Mouse (Mus musculus) layer of hippocampus, postnatal 10 days (tissue): ENCODE results near the gene E130116L18Rik. TPM values are rescaled to one million over a fixed set of nuclear protein-coding genes. Genes with fewer than 3 reads are reported as not detected.
A peak's percentile ranks its signal among the peaks of the same experiment; 100 is the strongest.
"Not testable (repeated sequence)": the region's sequence is repeated elsewhere in the genome, so short reads cannot be mapped to it uniquely, and the experiment has no call there.

Experiments used
- DNase-seq, 2 experiments: peaks; one replicate each; pipeline ENCODE4 v3.0.0; 2021; ENCODE audit warnings: low spot score in 2 of 2
- long read RNA-seq: library from polyadenylated mRNA; stranded (forward); transcript quantifications from one replicate; pipeline ENCODE4 v2.0.0, GENCODE M21; 2023
- total RNA-seq, 2 experiments: library from RNA; stranded (reverse); gene quantifications; 2 replicates each; pipeline ENCODE4 v1.2.3; 2021

Gene E130116L18Rik
- total RNA-seq, result not detected
- long read RNA-seq, result 0 reads

DNA sequence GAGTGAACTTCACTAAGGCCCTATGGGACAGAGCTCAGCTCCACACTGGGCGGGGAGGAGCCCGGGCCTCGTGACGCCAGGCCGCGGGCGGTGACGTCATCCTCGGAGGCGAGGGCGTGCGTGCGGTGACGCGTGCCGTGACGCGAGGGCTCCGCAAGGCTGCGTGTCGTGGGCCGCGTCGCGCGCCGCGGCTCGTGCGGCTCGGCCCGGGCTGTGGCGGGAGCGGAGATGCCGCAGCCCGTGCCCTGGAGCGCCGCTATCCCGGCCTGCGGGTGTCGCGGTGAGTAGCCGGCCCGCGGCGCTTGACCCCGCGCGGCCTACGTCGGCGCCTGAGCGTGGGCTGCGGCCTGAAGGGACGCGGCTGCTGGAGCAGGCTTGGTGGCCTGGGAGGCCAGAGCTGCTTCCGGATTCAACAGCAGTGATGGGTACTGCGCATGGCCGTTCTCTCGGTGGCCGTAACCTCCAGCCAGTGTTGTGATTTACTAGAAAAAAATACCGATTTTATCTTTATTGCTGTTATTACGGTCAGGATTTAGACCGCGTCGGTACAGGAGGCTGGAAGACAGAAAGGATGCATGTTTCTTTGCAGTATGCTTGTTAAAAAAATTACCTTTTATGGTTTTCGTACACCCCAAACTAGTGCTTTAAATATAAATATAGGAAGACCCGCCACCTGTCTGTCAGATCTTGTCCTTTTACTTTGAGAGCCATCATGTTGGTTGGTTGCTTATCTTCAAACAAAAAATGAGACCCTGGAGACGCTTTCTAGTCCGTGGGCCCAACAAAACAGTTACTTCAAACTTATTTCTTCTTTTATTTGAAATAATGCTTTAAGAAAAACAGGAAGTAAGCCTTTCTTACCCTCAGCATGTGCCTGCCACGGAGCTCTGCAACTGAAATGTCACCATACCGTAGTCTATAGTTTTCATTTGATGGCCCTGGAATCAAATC is at the start of gene E130116L18Rik:
E130116L18Rik (minus strand) TSS at position 402 of the 951 bp plus-strand sequence.
- DNase-seq, result peak; percentile 93

DNA sequence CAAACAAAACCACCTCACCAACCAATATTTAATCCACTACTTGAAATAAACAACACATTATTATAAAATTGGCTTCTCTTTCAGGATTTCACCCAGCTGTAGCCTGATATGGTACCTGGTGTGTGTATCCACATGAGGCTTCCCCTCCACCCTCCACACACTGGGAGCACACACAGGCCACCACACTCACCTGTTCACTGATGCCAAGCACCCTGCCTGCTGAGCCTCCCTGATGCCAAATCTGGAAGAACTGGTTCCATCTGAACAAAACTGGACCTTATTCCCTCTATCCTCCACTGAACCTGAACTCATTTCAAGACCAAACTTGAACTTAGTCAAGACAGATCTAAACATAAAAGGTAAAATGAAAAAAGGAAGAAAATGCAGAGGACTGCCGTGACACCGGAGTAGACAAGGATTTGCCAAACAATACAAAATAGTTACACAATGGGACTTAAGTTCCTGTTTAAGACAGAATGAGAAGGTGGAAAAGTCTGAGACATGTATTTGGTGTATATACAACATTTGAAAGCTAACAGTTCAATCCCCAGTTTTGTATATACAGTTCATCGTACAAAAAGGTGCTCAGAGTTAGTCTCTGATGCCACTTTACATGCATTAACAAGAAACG is 45.4 kb upstream of the E130116L18Rik start:
- DNase-seq, result no peak

DNA sequence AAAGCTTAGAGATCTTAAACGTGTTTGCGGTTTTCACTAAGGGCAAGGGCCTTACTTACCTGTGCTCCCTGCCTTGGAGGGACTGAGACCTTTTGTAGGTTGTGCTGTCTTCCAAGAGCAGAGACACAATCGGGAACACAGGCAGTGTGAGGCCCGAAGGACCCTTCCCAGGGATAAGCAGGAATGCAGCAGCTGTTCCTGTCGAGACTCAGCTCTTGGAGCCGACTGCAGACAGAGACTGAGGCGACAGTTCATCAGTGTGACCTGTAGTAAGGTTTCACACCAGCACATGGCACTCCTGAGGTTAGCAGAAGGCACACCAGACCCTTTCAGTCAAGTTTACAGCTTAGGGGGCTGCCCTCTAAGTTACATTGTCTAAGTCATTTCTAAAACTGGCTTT is 39.3 kb upstream of the E130116L18Rik start:
- DNase-seq, result no peak

DNA sequence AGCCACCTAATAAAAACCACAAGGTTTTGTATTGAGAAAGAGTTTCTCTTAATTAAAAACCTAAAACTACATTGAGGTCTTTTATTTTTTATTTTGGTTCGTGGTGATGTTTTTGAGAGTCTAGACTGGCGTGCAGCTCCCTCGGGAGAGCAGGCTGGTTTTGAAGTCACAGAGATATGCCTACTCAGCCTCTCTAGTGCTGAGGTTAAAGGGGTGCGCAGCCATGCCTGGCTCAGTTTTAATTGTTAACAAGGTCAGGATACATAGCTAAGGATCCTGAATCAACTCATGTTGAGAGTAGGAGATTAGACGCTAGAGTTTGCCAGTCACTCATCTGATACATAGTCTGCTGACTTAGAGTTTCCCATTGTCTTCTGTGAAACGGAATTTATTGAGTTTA is 38.5 kb upstream of the E130116L18Rik start:
- DNase-seq, result no peak

DNA sequence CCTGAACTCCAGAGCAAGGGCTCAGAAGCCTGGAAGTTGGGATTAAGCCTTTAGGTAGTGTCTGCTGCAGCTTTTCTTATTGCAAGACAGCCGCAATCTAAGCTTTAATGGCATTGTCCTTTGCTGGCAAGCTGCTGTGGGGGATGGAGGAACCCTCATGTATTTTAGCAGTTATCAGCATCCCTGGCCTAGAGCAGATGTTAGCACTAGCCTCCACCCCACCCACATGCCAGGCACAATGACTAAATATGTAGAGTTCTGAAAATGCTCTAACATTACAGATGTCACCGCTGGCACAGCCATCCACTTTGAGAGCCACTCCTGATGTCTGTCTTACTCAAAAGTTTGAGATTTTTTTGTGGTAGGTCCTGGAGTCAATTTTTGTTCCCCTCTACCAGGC is 33.7 kb upstream of the E130116L18Rik start:
- DNase-seq, result no peak

DNA sequence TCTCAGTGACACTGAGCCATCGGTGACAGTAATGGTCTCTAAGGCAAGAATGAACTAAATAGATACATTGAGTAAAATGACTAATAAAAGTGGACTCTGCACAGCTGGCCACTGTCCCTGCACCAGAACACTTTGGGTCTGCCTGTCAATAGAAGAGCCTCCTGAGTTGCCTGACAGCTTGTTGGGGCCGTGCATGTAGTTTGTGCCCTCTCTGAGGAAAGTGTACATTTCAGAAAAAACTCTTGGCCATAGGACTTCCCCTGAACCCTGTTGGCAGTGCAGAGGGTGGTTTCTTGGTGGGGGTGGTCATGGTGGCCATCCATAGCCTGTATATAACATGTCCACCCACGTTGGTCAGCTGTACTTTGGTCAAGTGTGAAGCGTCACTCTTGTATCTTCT is 31.5 kb upstream of the E130116L18Rik start:
- no peak for DNase-seq

DNA sequence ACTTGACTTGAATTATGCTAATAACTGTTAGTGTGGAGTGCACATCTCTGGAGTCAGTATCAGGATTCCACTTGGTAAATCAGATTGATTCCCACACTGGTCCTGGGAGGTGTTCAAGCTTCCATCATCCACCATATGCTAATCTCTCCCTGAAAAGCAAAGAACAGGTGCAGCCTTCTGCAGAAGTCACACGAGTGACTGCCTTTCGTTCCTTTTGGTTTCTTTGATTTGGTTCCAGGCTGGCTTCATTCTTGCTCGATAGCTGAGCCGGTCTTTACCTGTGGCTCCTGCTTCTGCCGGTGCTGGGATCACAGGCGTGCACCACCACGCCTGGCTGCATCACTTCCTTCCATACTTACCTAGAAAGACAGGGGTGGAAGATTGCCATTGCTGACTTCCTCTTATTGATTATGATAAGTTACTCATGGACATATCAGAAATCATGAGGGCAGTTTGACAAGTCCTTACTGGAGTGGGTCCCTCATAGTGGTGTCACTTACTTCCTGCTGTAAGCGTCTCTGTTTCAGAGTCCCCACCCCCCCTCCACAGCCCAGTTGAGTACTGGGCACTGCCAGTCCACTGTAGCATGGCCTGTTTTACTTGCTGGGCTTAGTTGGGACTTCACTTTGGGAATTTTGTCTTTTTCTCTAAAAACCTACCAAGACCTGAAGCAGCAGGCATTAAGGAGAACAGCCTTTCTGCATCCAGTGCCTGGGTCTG is 30.0 kb upstream of the E130116L18Rik start:
- no peak for DNase-seq

DNA sequence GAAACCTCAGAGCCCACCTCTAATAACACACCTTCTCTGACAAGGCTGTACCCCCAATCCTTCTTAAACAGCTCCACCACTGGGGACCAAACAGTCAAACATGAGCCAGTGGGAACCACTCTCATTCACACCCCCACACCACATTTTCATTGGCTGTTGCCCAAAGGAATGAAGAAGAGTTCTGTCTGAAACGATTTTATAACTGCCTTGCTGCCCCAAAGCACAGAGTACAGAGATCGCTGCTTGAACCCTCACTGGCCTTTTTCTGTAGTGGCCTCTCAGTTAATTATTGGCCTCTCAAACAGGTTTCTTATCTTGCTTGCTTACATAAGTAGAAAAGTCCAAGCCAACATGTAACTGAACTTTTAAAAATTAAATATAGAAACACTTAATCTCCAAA is 29.5 kb upstream of the E130116L18Rik start:
- DNase-seq, result no peak

DNA sequence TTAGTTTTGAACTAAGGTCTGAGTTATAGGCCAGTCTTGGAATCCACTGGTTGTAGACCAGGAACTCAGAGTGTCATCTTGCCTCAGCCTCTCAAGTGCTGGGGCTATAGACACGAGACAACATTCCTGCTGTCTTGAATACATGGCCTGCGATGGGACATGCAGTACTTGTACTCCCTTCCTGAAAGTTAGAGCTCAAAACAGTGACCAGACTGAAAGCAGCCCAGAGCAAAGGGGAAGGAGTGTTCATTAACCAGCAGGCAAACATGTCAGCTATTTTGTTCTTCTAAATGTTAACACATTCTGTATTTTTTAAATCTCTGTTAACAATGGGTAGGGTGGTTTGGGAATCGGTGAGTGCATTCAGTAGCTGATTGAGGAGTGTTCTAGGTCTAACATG is 24.1 kb upstream of the E130116L18Rik start:
- no peak for DNase-seq

DNA sequence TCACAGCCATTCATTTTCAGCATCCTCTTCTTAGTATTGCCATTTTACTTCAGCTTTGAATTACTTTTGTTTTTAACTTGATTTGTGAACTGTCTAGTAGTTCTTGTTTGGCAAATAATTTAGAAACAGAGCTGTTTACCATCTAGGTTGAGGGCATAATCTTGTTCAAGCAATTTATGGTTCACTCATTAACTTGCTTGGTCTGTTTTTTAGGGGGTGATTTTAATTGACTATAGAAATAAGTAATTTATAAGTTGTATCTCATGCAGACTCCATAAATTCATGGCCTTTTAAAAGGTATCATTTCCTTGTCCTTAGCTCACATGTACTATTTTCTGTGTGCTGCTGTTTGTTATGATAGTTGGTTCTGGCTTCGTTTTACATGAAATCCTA is 23.5 kb upstream of the E130116L18Rik start:
- no peak for DNase-seq

DNA sequence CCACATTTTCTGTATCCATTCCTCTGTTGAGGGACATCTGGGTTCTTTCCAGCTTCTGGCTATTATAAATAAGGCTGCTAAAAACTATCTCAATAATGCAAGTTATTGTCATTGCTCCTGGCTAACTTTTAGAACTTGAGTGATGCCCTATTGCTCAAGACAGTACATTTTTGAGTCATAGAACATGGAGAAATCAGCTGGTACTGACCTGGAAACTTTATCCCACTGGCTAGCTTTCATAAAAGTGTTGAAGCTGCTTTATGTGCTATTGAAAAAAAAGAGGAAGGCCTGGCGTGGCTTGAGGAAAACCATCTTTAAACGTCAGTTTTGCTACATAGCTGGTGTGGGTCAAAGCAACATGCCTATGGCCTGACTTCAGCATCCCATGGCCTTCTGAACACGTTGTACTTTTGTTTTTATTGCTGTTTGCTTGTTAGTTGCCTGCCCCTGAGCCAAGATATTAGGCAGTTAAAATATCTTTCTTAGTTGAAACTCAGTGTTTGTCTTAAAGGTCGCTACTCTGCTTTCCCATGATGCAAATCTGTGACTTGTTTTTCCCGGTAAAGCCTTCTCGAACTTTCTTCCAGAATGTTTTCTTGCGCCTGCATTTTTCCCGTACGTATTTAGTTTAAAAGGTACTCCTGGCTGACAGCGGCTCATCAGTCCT is 23.0 kb upstream of the E130116L18Rik start:
- no peak for DNase-seq

DNA sequence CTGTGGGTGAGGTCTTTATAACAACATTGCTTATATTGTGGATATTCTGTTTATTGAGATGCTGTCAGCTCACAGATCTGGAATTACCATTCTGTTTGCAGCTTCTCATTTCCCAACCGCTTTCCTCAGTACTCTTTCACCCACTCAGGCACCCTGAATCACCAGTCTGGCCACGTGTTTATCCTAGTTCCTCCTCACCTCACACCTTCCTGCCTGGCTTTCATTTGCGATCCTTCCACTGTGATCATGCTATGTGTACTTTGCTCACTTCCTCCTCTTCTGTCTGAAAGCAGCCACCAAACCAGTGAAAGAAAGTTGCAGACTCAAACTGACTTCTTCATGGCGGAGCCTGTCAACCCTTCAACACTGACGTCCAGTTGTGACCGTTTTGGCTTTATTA is 20.1 kb upstream of the E130116L18Rik start:
- no peak for DNase-seq

DNA sequence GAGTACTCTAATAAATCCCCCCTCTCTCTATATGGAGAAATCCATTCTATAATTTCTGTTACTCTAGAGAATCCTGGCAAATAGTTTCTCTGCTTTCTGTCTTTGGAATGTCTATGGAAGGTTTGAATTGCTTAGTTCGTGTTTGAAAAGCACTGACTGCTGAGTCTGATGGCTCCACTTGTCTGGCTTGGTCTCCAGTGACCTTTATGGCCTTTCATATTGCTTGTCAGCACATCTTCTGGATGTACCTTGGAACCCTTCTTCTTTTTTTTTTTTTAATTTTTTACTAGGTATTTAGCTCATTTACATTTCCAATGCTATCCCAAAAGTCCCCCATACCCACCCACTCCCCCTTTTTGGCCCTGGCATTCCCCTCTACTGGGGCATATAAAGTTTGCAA is 1.4 kb upstream of the E130116L18Rik start:
- not testable (repeated sequence) for DNase-seq

DNA sequence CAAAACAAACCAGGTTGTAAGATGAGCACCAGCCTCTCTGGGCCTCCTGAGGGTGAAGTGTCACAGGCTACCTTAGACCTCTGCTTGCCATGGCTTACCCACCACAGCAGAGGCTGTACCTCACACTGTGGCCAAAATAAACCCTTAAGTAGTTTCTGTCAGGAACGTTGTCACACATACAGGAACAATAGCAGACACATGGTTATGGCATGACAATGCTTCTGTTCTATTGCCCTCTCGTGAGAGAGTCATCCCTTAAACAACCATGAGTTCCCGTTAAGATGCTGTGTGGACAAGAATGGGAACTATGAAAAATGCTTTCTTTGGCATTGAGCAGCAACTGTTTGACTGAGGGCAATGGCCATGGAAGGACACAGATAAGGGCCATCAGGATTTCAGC is 1.3 kb downstream of the E130116L18Rik start, which contains the start of gene Galnt11:
Galnt11 (plus strand) TSS at position 301 of the 400 bp plus-strand sequence.
- no peak for DNase-seq

DNA sequence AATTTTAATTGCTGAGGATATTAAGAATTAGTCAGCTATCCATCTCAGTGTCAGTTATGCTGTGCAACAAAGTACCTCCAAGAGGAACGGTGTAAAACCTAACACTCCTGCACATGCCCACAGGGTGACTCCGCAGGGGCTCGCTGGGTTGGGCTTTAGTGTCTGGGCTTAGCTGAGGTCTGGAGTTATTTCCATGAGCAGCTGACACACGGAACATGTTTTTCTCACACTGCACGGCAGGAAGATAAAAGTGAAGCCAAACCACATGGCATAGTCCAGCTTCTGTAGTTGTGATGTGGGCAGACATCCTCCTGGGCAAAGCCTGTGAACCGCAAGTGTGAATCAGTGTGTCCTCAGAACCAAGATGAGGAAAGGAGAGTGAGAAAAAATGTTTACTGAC is 7.9 kb downstream of the E130116L18Rik start:
- no peak for DNase-seq

DNA sequence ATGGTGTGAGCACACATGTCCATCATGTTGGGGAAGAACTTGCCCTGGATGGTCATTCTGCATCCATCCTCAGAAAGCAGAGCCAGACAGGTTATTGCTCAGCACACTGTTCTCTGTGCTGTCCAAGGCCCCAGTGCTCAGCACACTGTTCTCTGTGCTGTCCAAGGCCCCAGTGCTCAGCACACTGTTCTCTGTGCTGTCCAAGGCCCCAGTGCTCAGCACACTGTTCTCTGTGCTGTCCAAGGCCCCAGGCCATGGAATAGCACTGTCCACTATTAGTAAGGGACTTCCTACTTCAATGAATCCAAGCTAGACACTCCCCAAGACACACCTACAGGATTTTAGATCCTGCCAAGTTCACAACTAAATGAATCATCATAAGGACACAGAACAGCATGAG is 9.7 kb downstream of the E130116L18Rik start:
- not testable (repeated sequence) for DNase-seq

DNA sequence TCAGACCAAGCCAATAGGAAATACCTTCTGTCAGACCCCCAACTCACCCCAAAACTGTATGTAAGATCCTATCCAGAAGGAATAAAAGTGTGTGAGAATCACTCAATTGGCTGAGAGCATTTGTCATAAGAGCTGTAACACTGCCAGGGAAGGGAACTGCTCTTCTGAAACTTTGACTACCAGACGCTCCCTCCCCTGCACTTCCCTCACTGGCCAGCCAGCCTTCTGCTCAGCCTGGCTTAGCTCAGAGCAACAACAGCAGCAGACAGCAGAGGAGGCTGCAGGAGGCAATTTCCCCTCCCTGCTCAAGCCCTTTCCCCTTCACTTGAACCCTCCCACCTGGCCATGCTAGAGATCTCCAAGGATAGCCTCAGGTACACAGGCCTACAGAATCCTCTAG is 11.1 kb downstream of the E130116L18Rik start:
- no peak for DNase-seq

DNA sequence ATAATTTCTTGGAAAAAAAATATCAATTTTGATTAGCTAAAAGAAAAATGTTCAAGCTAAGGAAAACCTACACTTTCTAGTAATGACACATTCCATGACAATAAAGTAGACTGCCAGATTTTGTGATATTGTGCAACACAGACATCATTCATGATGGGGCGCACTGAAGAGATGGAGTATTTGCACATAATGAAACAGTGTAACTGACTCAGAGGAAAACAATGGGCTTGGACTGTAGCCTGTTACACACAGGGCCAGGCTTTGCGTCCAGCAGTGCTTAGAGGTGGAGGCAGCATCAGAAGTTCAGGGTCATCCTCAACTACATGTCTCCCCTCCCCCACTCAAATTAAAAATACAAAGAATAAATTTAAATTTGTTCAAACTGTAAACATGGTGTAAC is 32.4 kb downstream of the E130116L18Rik start:
- no peak for DNase-seq

DNA sequence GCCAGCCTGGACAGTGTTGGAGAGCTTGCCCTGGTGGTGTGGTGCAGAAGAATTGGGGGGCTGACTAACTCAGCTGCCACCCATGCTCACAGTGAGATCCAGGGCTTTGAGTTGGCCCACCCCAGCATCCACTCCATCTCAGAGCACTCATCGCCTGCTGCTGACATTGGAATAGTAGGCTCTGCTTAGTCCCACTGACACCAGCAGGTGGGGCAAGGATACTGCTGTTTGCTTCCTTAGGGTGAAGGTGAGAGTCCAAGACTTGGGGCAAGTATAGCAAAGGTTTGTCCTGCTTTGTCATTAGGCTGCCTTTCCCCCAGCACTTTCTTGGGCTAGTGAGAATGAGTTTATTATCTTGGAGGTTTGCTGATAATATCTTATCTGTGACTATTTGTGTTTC is 34.2 kb downstream of the E130116L18Rik start:
- DNase-seq, result peak; percentile 6 to 19

DNA sequence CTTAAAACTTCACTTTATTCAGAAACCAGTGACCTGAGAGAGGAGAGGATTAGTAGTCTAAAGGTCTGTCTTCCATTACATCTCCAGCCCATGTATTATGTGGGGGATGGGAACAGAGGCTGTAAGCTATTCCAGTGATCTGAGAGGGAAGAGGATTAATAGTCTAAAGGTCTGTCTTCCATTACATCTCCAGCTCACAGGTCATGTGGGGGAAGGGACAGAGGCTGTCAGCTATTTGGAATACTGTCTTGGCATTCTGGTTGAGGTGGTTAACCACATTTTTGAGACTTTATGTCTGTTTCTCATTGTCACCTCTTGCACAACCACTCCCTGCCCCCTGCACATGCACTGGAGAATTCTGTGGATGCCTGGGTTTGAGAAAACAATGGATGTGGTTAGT is 35.2 kb downstream of the E130116L18Rik start:
- no peak for DNase-seq

DNA sequence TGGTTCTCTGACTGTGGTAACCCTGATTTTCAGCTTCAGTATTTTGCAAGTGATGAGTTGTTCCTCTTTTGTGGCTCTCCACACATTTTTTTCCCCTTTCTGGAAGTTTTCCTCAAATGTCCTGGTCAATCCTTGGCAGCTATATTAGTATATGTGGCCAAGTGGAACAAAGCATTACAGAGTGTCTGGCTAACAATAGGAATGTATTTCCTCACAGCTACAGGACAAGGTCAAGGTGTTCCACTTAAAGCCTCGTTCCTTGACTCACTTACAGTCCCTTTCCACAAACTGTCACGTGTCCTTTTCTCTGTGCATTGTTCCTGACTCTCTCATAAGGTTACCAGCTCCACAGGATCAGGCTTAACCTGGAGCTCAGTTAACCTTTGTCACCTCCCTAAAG is 38.4 kb downstream of the E130116L18Rik start:
- no peak for DNase-seq
